Mouse (Mus musculus): ENCODE data around the gene Gldn. TPM values are rescaled to one million over a fixed set of nuclear protein-coding genes. Genes with fewer than 3 reads are reported as not detected.

Gene Gldn
- polyA plus RNA-seq, 1 experiment from 2014 or later, result 0.13 TPM

DNA sequence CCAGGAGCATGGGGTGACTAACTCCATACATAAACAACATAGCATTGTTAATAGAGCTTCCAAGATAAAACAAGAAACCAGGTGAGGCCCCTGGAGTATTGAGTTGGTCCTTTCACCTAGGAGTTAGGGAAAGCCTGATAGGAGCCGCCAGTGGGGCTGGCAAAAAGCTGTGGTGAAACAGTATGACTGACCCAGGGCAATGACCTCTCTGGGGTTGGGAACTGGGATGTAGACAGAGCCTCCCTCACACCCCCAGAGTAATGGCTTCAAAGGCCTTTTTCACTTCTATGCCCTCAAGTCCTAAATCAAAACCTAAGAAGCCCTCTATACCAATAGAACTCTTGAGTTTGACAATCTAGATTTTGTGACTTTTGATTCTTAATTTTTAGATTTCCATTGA, 21.9 kb downstream of the Gldn start:
- Histone ChIP-seq H3K4me3 (no peak overlapping the region), H3K4me2 (replicated peaks) (no peak overlapping the region), H3K4me1 (peaks cover 4% of the 10 kb centered on the region; the same call in 1 of the 2 replicates), H3K27me3 (no peaks in the 10 kb centered on the region), H3K9me3 (no peaks in the 10 kb centered on the region), H3K27ac (replicated peaks) (no peak overlapping the region), H3K36me3 (no peaks in the 10 kb centered on the region), H3K9ac (replicated peaks) (no peak overlapping the region)
- no peak for ATAC-seq (replicated peaks)
- 68% methylated on average over 1 of the region's 1 CpGs for WGBS

DNA sequence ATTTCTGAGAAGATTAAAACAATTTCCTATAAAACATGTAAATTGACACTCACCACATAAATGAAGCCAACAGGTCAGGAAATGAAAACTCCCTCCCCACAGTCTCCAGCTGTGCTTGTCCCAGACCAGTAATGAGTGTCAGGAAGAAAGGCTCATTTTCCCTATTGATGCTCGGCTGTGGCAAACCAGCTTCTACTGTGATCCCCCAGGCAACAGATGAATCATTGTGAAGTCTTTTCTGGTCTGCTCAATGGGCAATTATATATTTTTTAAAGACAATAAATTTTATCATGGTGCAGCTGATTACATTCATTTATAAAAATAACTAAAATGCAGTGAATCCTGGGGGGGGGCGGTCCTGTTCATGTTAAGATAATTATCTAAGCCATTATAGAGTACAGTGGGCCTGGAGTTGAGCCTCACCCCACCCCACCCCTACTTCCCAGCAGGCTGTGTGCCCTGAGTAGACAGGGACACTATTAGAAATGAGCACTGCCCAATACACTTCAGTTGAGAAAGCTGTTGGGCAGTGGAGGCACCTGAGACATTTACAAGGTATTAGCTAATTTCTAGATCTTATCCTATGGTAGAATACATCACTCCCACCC, 22.6 kb downstream of the Gldn start:
- H3K9me3 ChIP-seq, result no peaks in the 10 kb centered on the region
- no peak overlapping the region for H3K4me2 ChIP-seq (replicated peaks)
- no peak overlapping the region for H3K27ac ChIP-seq (replicated peaks)
- ATAC-seq (replicated peaks), result peak; percentile 53; the same call in 1 of the 2 replicates
- H3K4me1 ChIP-seq, result peaks cover 4% of the 10 kb centered on the region; the same call in 1 of the 2 replicates
- no peak overlapping the region for H3K9ac ChIP-seq (replicated peaks)
- no peak overlapping the region for H3K4me3 ChIP-seq
- no peaks in the 10 kb centered on the region for H3K36me3 ChIP-seq
- H3K27me3 ChIP-seq, result no peaks in the 10 kb centered on the region
- 19% methylated on average over 2 of the region's 2 CpGs for WGBS

DNA sequence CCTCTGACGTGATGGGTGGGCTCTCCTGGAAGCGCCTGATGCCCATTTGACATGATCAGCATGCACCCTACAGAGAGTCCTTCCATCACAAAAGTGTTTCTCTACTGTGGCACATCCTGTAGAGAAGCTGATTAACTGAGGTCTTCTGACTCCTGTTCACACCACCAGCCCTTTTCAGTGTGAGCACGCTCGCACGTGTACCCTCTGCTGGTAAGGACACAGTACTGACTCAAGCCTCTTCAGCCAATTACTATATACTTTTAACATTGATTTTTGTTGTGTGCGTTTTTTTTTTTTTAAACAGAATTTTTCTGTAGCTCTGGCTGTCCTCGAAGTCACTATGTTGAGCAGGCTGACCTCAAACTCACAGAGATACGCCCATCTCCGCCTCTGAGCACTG, 30.1 kb downstream of the Gldn start:
- H3K9ac ChIP-seq (replicated peaks), result no peak overlapping the region
- no peak for ATAC-seq (replicated peaks)
- H3K9me3 ChIP-seq, result no peaks in the 10 kb centered on the region
- H3K27me3 ChIP-seq, result no peaks in the 10 kb centered on the region
- no peak overlapping the region for H3K4me3 ChIP-seq
- 83% methylated on average over 9 of the region's 9 CpGs for WGBS
- no peaks in the 10 kb centered on the region for H3K36me3 ChIP-seq
- H3K4me1 ChIP-seq, result 0 out of 2 replicates have a peak, but pooled peaks cover 5% of the 10 kb centered on the region
- H3K27ac ChIP-seq (replicated peaks), result no peak overlapping the region
- no peak overlapping the region for H3K4me2 ChIP-seq (replicated peaks)

DNA sequence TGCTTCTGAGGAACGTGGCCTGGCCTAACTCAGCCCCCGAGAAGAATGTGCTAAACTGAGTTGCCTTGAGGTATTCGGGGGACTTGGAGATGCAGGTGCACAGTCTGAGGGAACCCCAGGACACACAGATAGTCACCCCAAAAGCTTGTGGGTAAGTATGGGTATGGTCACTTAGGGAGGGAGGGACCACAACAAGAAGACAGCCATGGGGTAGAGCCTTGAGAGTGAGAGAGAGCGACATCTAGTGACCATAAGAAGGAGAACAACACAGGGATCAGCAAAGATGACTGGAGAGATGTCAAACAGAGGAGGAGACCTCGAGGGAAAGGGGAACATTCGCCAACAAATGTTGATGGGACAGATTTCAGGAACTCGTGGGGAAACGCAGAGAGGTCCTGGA, 37.2 kb downstream of the Gldn start:
- ATAC-seq (replicated peaks), result no peak
- no peak overlapping the region for H3K27ac ChIP-seq (replicated peaks)
- H3K36me3 ChIP-seq, result no peaks in the 10 kb centered on the region
- no peaks in the 10 kb centered on the region for H3K9me3 ChIP-seq
- 47% methylated on average over 8 of the region's 8 CpGs for WGBS
- H3K4me1 ChIP-seq, result 0 out of 2 replicates have a peak, but pooled peaks cover 5% of the 10 kb centered on the region
- H3K27me3 ChIP-seq, result no peaks in the 10 kb centered on the region
- H3K9ac ChIP-seq (replicated peaks), result no peak overlapping the region
- no peak overlapping the region for H3K4me3 ChIP-seq
- no peak overlapping the region for H3K4me2 ChIP-seq (replicated peaks)

DNA sequence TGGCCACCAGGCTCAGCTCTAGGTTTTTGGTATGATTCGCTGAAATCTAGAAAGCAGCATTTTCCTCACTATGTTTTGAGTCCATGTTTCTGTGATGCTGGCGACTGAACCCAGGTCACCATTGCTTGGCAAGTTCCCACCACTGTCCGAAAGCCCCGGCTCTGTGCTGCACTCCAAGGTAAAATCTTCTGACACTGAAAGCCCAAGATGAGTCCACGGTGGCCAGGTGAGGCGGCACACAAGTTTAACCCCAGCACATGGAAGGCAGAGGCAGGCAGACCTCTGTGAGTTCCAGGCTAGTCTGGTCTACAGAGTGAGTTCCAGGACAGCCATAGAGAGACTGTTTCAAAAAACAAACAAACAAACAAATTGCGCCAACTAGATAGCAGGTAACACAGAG, 42.9 kb downstream of the Gldn start:
- H3K9ac ChIP-seq (replicated peaks), result no peak overlapping the region
- 93% methylated on average over 7 of the region's 7 CpGs for WGBS

DNA sequence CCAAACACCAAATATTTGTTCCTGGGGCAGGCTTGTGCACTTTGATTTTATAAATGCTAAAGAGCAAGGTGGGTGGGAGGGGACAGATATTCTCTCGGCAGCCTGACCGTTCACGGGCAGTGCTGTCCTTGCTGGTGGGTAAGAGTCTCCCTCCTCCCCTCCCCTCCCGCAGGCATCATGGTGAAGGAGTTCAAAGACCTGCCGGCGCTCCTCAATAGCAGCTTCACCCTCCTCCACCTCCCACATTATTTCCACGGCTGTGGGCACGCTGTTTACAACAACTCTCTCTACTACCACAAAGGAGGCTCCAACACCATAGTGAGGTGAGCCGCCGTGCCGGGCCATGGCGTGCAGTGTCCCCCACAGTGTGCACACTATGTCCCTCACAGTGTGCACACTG, 49.3 kb downstream of the Gldn start:
- Histone ChIP-seq H3K4me3 (no peak overlapping the region), H3K27ac (replicated peaks) (no peak overlapping the region), H3K9me3 (no peaks in the 10 kb centered on the region), H3K9ac (replicated peaks) (no peak overlapping the region), H3K4me1 (peaks cover 5% of the 10 kb centered on the region; the same call in 1 of the 2 replicates), H3K36me3 (no peaks in the 10 kb centered on the region), H3K4me2 (replicated peaks) (no peak overlapping the region), H3K27me3 (no peaks in the 10 kb centered on the region)
- WGBS, result 10% methylated on average over 12 of the region's 12 CpGs
- no peak for ATAC-seq (replicated peaks)

More for the DNA sequence above, 42.9 kb downstream of the Gldn start:
- no peak overlapping the region for H3K4me3 ChIP-seq
- no peak overlapping the region for H3K27ac ChIP-seq (replicated peaks)
- H3K27me3 ChIP-seq, result no peaks in the 10 kb centered on the region
- H3K36me3 ChIP-seq, result no peaks in the 10 kb centered on the region
- H3K9me3 ChIP-seq, result no peaks in the 10 kb centered on the region
- H3K4me1 ChIP-seq, result no peaks in the 10 kb centered on the region
- no peak overlapping the region for H3K4me2 ChIP-seq (replicated peaks)
- ATAC-seq (replicated peaks), result no peak

DNA sequence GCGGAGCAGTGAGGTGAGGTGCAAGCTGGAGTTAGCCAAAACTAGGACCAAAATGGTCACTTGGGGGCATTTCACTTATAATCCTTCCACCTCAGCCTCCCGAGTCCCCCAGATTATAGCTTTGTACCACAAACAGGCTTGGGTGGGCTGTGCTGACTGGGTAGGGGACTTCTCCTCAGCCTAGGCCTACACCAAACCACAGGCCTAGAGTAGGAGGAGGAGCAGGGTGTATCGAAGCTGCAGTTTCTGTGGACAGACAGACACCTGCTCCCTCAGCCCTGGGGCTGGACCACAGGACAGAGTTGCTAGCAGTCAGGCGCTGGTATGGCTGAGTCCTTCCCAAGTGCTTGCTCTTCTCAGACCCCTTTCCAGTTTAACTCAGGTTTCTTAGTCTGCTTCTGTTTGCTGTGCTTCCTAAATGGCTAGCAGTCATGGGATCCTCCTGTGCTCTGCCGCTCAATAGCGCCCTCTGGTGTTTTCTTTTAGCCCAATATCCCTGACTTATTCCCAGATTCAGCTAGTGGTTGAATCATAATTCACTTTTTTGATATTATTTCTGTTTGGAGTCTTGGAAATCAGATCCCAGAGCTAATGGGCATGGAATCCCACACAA, 50.4 kb downstream of the Gldn start:
- no peaks in the 10 kb centered on the region for H3K27me3 ChIP-seq
- H3K36me3 ChIP-seq, result no peaks in the 10 kb centered on the region
- H3K27ac ChIP-seq (replicated peaks), result no peak overlapping the region
- H3K4me2 ChIP-seq (replicated peaks), result no peak overlapping the region
- WGBS, result 45% methylated on average over 6 of the region's 6 CpGs
- peaks cover 5% of the 10 kb centered on the region; the same call in 1 of the 2 replicates for H3K4me1 ChIP-seq
- H3K9ac ChIP-seq (replicated peaks), result no peak overlapping the region
- no peaks in the 10 kb centered on the region for H3K9me3 ChIP-seq
- no peak overlapping the region for H3K4me3 ChIP-seq
- peak; percentile 72 for ATAC-seq (replicated peaks)

DNA sequence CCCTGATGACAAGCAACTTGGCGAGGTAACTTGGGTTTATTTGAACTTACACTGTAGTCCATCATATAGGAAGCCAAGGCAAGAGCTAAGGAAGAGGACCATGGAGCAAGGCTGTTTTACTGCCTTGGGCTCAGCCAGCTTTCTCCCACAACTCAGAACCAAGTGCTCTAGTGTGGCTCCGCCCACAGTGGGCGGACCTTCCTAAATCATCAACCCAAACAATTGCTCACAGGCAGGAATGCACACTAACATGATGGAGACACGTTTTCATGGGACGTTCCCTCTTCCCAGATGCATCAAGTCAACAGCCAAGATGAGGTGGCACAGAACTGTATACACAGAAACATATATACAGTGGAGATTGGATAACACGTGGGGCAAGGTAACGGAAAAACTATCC, 55.7 kb downstream of the Gldn start:
- H3K4me2 ChIP-seq (replicated peaks), result no peak overlapping the region
- H3K36me3 ChIP-seq, result no peaks in the 10 kb centered on the region
- no peaks in the 10 kb centered on the region for H3K9me3 ChIP-seq
- H3K9ac ChIP-seq (replicated peaks), result no peak overlapping the region
- H3K27me3 ChIP-seq, result no peaks in the 10 kb centered on the region
- ATAC-seq (replicated peaks), result no peak
- 79% methylated on average over 7 of the region's 7 CpGs for WGBS
- no peaks in the 10 kb centered on the region for H3K4me1 ChIP-seq
- no peak overlapping the region for H3K4me3 ChIP-seq
- no peak overlapping the region for H3K27ac ChIP-seq (replicated peaks)

DNA sequence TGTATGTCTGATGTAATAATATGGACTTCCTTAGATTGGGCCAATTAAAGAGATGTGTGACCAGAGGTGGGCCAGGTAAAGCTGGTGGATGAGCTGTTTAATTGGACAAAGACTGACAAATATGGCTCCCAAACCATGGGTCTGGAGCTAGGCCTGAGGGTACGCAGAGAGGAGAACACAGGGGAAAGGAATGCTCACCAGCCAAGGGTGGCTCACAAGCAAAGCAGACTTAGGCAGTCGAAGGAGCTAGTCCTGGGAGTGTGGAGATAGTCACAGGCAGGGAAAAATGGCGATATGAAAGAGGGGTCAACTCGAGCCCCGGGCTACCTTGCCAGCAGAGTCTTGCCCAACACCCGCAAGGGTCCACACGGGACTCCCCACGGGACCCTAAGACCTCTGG, 70.5 kb downstream of the Gldn start:
- H3K27me3 ChIP-seq, result no peaks in the 10 kb centered on the region
- no peak overlapping the region for H3K27ac ChIP-seq (replicated peaks)
- ATAC-seq (replicated peaks), result no peak
- WGBS, result 95% methylated on average over 5 of the region's 8 CpGs
- H3K9me3 ChIP-seq, result no peaks in the 10 kb centered on the region
- no peak overlapping the region for H3K4me2 ChIP-seq (replicated peaks)
- H3K4me3 ChIP-seq, result no peak overlapping the region
- H3K4me1 ChIP-seq, result no peaks in the 10 kb centered on the region
- H3K9ac ChIP-seq (replicated peaks), result no peak overlapping the region
- H3K36me3 ChIP-seq, result no peaks in the 10 kb centered on the region

Other genes starting within 250 kb of the Gldn start
- gene Tnfaip8l3, start 218.1 kb upstream of the Gldn start, polyA plus RNA-seq (2015; fragmentation: Nextera tagmentation; extraction: Ambion mirVana), result 0.31 and 0.56 TPM in 2 replicates
- 0.40 and 1.1 TPM in 2 replicates for gene Cyp19a1, start 18.4 kb upstream of the Gldn start, polyA plus RNA-seq (2015; fragmentation: Nextera tagmentation; extraction: Ambion mirVana)
- 52.4 and 53.5 TPM in 2 replicates for gene Dmxl2, start 215.1 kb downstream of the Gldn start, polyA plus RNA-seq (2015; fragmentation: Nextera tagmentation; extraction: Ambion mirVana)

Data from forebrain, embryonic 15.5 days (tissue).